Mouse (Mus musculus) MEL (cell line): Measurements from ENCODE around the gene Csmd2. TPM values are rescaled to one million over a fixed set of nuclear protein-coding genes. Genes with fewer than 3 reads are reported as not detected.

Source experiments
- DNase-seq: peaks from one replicate; pipeline ENCODE4 v3.0.0; 2011; ENCODE audit warnings: low read depth, low spot score
- H3K27ac ChIP-seq: 2 replicates; pipeline ENCODE4 v1.5.1; 2012; ENCODE audit warnings: low read depth, mild to moderate bottlenecking, control low read depth, low read length, moderate library complexity; ENCODE audit not compliant: control insufficient read depth
- H3K27me3 ChIP-seq, 2 experiments: fragments of 150-350 bp in 1 of 2; sonication (generic) in 1 of 2; 2 replicates each; pipeline ENCODE4 v1.6.1; 2012; ENCODE audit warnings: low read length in 2 of 2, mild to moderate bottlenecking in 2 of 2, improper control_type of control experiment in 1 of 2, moderate library complexity in 1 of 2; ENCODE audit not compliant: insufficient read depth in 2 of 2, control insufficient read depth in 1 of 2
- H3K36me3 ChIP-seq, 2 experiments: 2 replicates each; pipeline ENCODE4 v1.6.1; 2012 to 2014; ENCODE audit warnings: low read length in 2 of 2, improper control_type of control experiment in 1 of 2, inconsistent platforms in 1 of 2, mild to moderate bottlenecking in 1 of 2; ENCODE audit not compliant: insufficient read depth in 2 of 2, control insufficient read depth in 1 of 2
- H3K4me1 ChIP-seq, 2 experiments: fragments of 150-350 bp in 1 of 2; sonication (generic) in 1 of 2; 2 replicates each; pipeline ENCODE4 v1.6.1; 2012; ENCODE audit warnings: low read length in 2 of 2, improper control_type of control experiment in 1 of 2, mild to moderate bottlenecking in 1 of 2; ENCODE audit not compliant: insufficient read depth in 2 of 2, control insufficient read depth in 1 of 2
- H3K4me3 ChIP-seq, 2 experiments: fragments of 150-350 bp in 1 of 2; sonication (generic) in 1 of 2; 2 replicates each; pipeline ENCODE4 v1.5.1; 2012; ENCODE audit warnings: low read depth in 2 of 2, low read length in 2 of 2, mild to moderate bottlenecking in 2 of 2, moderate library complexity in 2 of 2, control low read depth in 1 of 2, improper control_type of control experiment in 1 of 2; ENCODE audit not compliant: control insufficient read depth in 1 of 2, insufficient read depth in 1 of 2
- H3K79me2 ChIP-seq: 2 replicates; pipeline ENCODE4 v1.6.1; 2012; ENCODE audit warnings: mild to moderate bottlenecking, low read length, moderate library complexity; ENCODE audit not compliant: control insufficient read depth, poor library complexity, insufficient read depth
- H3K9ac ChIP-seq: 2 replicates; pipeline ENCODE4 v1.6.1; 2012; ENCODE audit warnings: low read depth, mild to moderate bottlenecking, control low read depth, low read length, moderate library complexity; ENCODE audit not compliant: control insufficient read depth, poor library complexity, severe bottlenecking
- H3K9me3 ChIP-seq: fragments of 150-350 bp; sonication (generic); replicated peaks from 2 replicates; pipeline ENCODE4 v1.6.1; 2012; ENCODE audit warnings: mild to moderate bottlenecking, low read length, improper control_type of control experiment, moderate library complexity; ENCODE audit not compliant: insufficient read depth
- CHD1 ChIP-seq: IDR thresholded peaks from 2 replicates; pipeline ENCODE4 v1.6.1; 2012; ENCODE audit warnings: low read depth, mild to moderate bottlenecking, inconsistent platforms, low read length, improper control_type of control experiment
- CTCF ChIP-seq, 3 experiments: IDR thresholded peaks in 2 of 3; conservative IDR thresholded peaks in 1 of 3; 2 replicates each; pipeline ENCODE4 v1.5.1; 2011 to 2012; ENCODE audit warnings: low read length in 3 of 3, low read depth in 2 of 3, mild to moderate bottlenecking in 2 of 3, improper control_type of control experiment in 1 of 3, inconsistent platforms in 1 of 3, mixed read lengths in 1 of 3, moderate library complexity in 1 of 3; ENCODE audit not compliant: control insufficient read depth in 1 of 3, insufficient read depth in 1 of 3, poor library complexity in 1 of 3, severe bottlenecking in 1 of 3
- E2F4 ChIP-seq: IDR thresholded peaks from 2 replicates; pipeline ENCODE4 v1.6.1; 2011; ENCODE audit warnings: low read depth, low read length, improper control_type of control experiment, borderline replicate concordance
- EP300 ChIP-seq, 2 experiments: IDR thresholded peaks; 2 replicates each; pipeline ENCODE4 v1.6.1; 2011; ENCODE audit warnings: improper control_type of control experiment in 2 of 2, low read length in 2 of 2, low read depth in 1 of 2, mild to moderate bottlenecking in 1 of 2
- ETS1 ChIP-seq: IDR thresholded peaks from 2 replicates; pipeline ENCODE4 v1.6.1; 2012; ENCODE audit warnings: low read depth, mild to moderate bottlenecking, inconsistent platforms, low read length, improper control_type of control experiment, moderate library complexity
- GATA1 ChIP-seq: IDR thresholded peaks from 2 replicates; pipeline ENCODE4 v1.6.1; 2011; ENCODE audit warnings: low read depth, low read length, improper control_type of control experiment
- JUND ChIP-seq: IDR thresholded peaks from 2 replicates; pipeline ENCODE4 v1.6.1; 2011; ENCODE audit warnings: low read depth, mild to moderate bottlenecking, improper control_type of control experiment, low read length
- KAT2A ChIP-seq: conservative IDR thresholded peaks from 2 replicates; pipeline ENCODE4 v1.6.1; 2012; ENCODE audit warnings: low read depth, low read length, improper control_type of control experiment, inconsistent platforms
- MAFK ChIP-seq: IDR thresholded peaks from 2 replicates; pipeline ENCODE4 v1.6.1; 2011; ENCODE audit warnings: low read depth, mild to moderate bottlenecking, low read length, improper control_type of control experiment, borderline replicate concordance
- MAX ChIP-seq: IDR thresholded peaks from 2 replicates; pipeline ENCODE4 v1.6.1; 2011; ENCODE audit warnings: low read length, improper control_type of control experiment
- MAZ ChIP-seq: IDR thresholded peaks from 2 replicates; pipeline ENCODE4 v1.6.1; 2012; ENCODE audit warnings: low read depth, mild to moderate bottlenecking, inconsistent platforms, low read length, improper control_type of control experiment
- MXI1 ChIP-seq: IDR thresholded peaks from 2 replicates; pipeline ENCODE4 v1.6.1; 2011; ENCODE audit warnings: mild to moderate bottlenecking, low read depth, low read length, improper control_type of control experiment
- MYC ChIP-seq: IDR thresholded peaks from 2 replicates; pipeline ENCODE4 v1.6.1; 2011; ENCODE audit warnings: low read depth, mild to moderate bottlenecking, low read length, improper control_type of control experiment, moderate library complexity
- RAD21 ChIP-seq: IDR thresholded peaks from 2 replicates; pipeline ENCODE4 v1.6.1; 2011; ENCODE audit warnings: mild to moderate bottlenecking, low read depth, low read length, improper control_type of control experiment
- SIN3A ChIP-seq: IDR thresholded peaks from 2 replicates; pipeline ENCODE4 v1.6.1; 2012; ENCODE audit warnings: low read length, improper control_type of control experiment, inconsistent platforms
- TBP ChIP-seq: IDR thresholded peaks from 2 replicates; pipeline ENCODE4 v1.8.0; 2011; ENCODE audit warnings: low read depth, low read length, improper control_type of control experiment
- UBTF ChIP-seq: IDR thresholded peaks from 2 replicates; pipeline ENCODE4 v1.6.1; 2012; ENCODE audit warnings: low read depth, mild to moderate bottlenecking, inconsistent platforms, low read length, improper control_type of control experiment, moderate library complexity, borderline replicate concordance; ENCODE audit not compliant: insufficient read depth
- USF1 ChIP-seq: IDR thresholded peaks from 2 replicates; pipeline ENCODE4 v1.6.1; 2014; ENCODE audit warnings: low read depth, mild to moderate bottlenecking, inconsistent platforms, low read length, improper control_type of control experiment, moderate library complexity
- ZC3H11A ChIP-seq: IDR thresholded peaks from 2 replicates; pipeline ENCODE4 v1.6.1; 2012; ENCODE audit warnings: low read depth, mild to moderate bottlenecking, inconsistent platforms, low read length, improper control_type of control experiment
- ZKSCAN1 ChIP-seq: IDR thresholded peaks from 2 replicates; pipeline ENCODE4 v1.6.1; 2012; ENCODE audit warnings: low read depth, mild to moderate bottlenecking, inconsistent platforms, low read length, improper control_type of control experiment, moderate library complexity
- ZNF384 ChIP-seq: IDR thresholded peaks from 2 replicates; pipeline ENCODE4 v1.6.1; 2012; ENCODE audit warnings: low read depth, mild to moderate bottlenecking, inconsistent platforms, low read length, improper control_type of control experiment
- polyA plus RNA-seq, 2 experiments: library from polyadenylated mRNA; stranded (reverse) in 1 of 2; unstranded in 1 of 2; fragments of >175 nt in 1 of 2; fragments of >200 nt in 1 of 2; gene quantifications; 2 replicates each; pipeline versions ENCODE4 v1.2.1 to v1.2.4; 2012; ENCODE audit warnings: low replicate concordance in 2 of 2, low read depth in 1 of 2; ENCODE audit not compliant: insufficient read length in 2 of 2, insufficient read depth in 1 of 2, missing spikeins in 1 of 2
- total RNA-seq: library from RNA; depleted of rRNA; stranded (reverse); fragments of 300-350 nt; gene quantifications from 2 replicates; pipeline ENCODE4 v1.2.3, GENCODE M21; 2012

Csmd2 gene
- total and polyA plus RNA-seq, 3 experiments: not detected

- H3K27me3 ChIP-seq: no peaks in the 10 kb centered on the region
- TF ChIP-seq USF1 (no peak), MAX (no peak), CTCF (IDR thresholded peaks at IDR 0.05 in 2 of 3, conservative IDR thresholded peaks at IDR 0.05 in 1 of 3; ENCODE audit: control insufficient read depth in 1 of 3, insufficient read depth in 1 of 3, low read depth in 2 of 3, low read length in 3 of 3, poor library complexity in 1 of 3, severe bottlenecking in 1 of 3) (no peak), SIN3A (no peak), ZC3H11A (no peak)
- TF ChIP-seq, all 39 proteins: peak for 0
- no peak overlapping the region for H3K9ac ChIP-seq
- H3K79me2 ChIP-seq: no peaks in the 10 kb centered on the region
- no peak overlapping the region for H3K4me3 ChIP-seq
- H3K27ac ChIP-seq: no peak overlapping the region
- H3K4me1 ChIP-seq: no peaks in the 10 kb centered on the region
- no peaks in the 10 kb centered on the region for H3K9me3 ChIP-seq
- no peak for DNase-seq
- no peaks in the 10 kb centered on the region for H3K36me3 ChIP-seq
These were observed 1.8 kb downstream of the Csmd2 start for GRCm38 (mm10) chr4:127989347-127989995.

DNA sequence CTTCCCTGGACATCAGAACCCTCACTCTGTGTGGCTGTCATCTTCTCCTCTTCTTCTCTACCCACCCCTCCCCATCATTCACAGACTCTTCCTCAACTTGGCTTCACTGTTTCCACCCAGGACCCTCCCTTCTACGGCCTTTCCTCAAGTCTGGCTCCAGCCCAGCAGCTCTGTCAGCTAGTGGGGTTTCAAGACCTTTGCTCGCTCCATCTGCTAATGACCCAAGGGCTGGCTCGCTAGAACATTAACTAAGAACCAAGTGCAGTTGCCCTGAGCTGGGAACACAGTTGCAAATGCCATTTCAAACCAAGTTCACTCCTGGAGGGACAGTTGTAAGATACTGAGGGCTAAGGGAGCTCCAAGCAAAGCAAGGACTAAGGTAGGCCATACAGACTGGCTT, 11.6 kb downstream of the Csmd2 start:
- H3K4me1 ChIP-seq: no peaks in the 10 kb centered on the region
- TF ChIP-seq UBTF (no peak), CTCF (IDR thresholded peaks at IDR 0.05 in 2 of 3, conservative IDR thresholded peaks at IDR 0.05 in 1 of 3; ENCODE audit: control insufficient read depth in 1 of 3, insufficient read depth in 1 of 3, low read depth in 2 of 3, low read length in 3 of 3, poor library complexity in 1 of 3, severe bottlenecking in 1 of 3) (no peak), GATA1 (no peak), MAFK (no peak), TBP (no peak), ZKSCAN1 (no peak)
- TF ChIP-seq, all 39 proteins: peak for 0
- H3K79me2 ChIP-seq: no peaks in the 10 kb centered on the region
- H3K9me3 ChIP-seq: no peaks in the 10 kb centered on the region
- no peaks in the 10 kb centered on the region for H3K27me3 ChIP-seq
- H3K36me3 ChIP-seq: no peaks in the 10 kb centered on the region
- H3K4me3 ChIP-seq: no peak overlapping the region
- no peak overlapping the region for H3K27ac ChIP-seq
- H3K9ac ChIP-seq: no peak overlapping the region
- DNase-seq: no peak

GRCm38 (mm10) chr4:128002638-128003101, 15.0 kb downstream of the Csmd2 start:
- no peaks in the 10 kb centered on the region for H3K79me2 ChIP-seq
- TF ChIP-seq MYC: no peak
- no peak for TF ChIP-seq RAD21
- TF ChIP-seq TBP: no peak
- no peak for TF ChIP-seq E2F4
- TF ChIP-seq ZNF384: no peak
- TF ChIP-seq ZKSCAN1: no peak
- no peak for TF ChIP-seq ETS1
- no peak for TF ChIP-seq CTCF (IDR thresholded peaks at IDR 0.05 in 2 of 3, conservative IDR thresholded peaks at IDR 0.05 in 1 of 3; ENCODE audit: control insufficient read depth in 1 of 3, insufficient read depth in 1 of 3, low read depth in 2 of 3, low read length in 3 of 3, poor library complexity in 1 of 3, severe bottlenecking in 1 of 3)
- no peak for TF ChIP-seq CHD1
- no peak for TF ChIP-seq EP300 (IDR thresholded peaks at IDR 0.05; ENCODE audit: low read depth in 1 of 2, low read length in 2 of 2)
- no peak for TF ChIP-seq MXI1
- TF ChIP-seq UBTF: no peak
- no peak for TF ChIP-seq JUND
- no peak for TF ChIP-seq ZC3H11A
- no peak for TF ChIP-seq KAT2A
- no peak for TF ChIP-seq SIN3A
- TF ChIP-seq USF1: no peak
- TF ChIP-seq MAZ: no peak
- no peak for TF ChIP-seq GATA1
- TF ChIP-seq MAFK: no peak
- TF ChIP-seq, all 39 proteins: peak for 0
- H3K9me3 ChIP-seq: no peaks in the 10 kb centered on the region
- no peaks in the 10 kb centered on the region for H3K36me3 ChIP-seq
- H3K27ac ChIP-seq: no peak overlapping the region
- H3K9ac ChIP-seq: no peak overlapping the region
- no peak for DNase-seq
- H3K4me3 ChIP-seq: no peak overlapping the region
- no peaks in the 10 kb centered on the region for H3K4me1 ChIP-seq
- H3K27me3 ChIP-seq: no peaks in the 10 kb centered on the region
